Mouse (Mus musculus): ENCODE results near the gene Sema7a. TPM values are rescaled to one million over a fixed set of nuclear protein-coding genes. Genes with fewer than 3 reads are reported as not detected.

Sema7a gene
- polyA plus RNA-seq, 1 experiment = 3.2 TPM

DNA sequence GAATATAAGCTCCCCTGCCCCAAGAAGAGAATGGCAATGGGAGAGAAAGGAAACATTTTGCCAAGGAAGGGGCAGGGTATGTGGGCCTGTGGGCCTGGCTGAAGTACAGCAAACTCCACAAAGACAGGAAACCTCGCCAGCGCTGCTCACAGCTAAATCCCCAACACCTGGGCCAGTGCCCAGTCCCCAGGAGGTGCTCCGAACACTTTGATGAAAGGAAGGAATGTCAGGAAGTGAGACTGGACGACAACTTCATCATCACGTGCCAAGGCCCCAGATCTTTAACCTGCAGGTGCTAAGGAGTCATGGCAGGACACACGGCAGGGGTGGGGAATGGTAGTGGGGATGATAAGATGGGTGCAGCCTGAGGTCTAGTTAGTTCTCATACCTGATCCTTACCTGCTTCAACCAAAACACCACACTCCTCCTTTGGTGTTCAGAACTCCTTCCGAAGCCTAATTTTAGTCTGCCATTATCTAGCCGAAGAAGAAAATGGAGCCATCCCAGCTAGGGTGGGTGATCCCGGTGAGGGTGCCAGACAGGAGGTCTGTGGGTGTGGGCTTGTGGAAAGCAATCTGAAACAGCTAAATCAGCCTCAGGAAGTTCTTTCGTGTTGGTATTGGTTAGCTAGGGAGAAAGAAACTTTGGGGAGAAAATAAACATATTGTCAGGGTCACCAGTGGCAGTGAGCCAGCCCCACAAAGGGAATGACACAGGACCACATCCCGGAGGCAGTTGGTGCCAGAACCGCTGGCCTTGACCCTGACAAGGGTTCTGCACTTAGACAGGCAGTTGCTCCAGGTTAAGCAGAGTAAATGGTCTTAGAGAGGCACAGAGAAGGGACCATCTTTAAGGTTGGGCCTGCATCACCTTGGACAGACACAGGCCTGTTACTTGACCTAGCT lies 25.6 kb downstream of the Sema7a start:
- WGBS = 59% methylated on average over 12 of the region's 12 CpGs
- no peak overlapping the region for H3K27ac ChIP-seq (ENCODE audit: control insufficient read depth, insufficient read depth, low read depth, low read length, poor library complexity)
- no peak overlapping the region for H3K4me3 ChIP-seq (replicated peaks; ENCODE audit: control insufficient read depth, low read depth, low read length)
- H3K4me1 ChIP-seq (ENCODE audit: control insufficient read depth, insufficient read depth, low read length) = peaks cover 6% of the 10 kb centered on the region
- TF ChIP-seq CTCF (IDR thresholded peaks at IDR 0.05; ENCODE audit: control insufficient read depth, insufficient read depth, low read length) = no peak
- no peak for TF ChIP-seq POLR2A (IDR thresholded peaks at IDR 0.05; ENCODE audit: borderline replicate concordance, control insufficient read depth, low read depth, low read length)

GRCm38 (mm10) chr9:57967237-57967960 lies 27.5 kb downstream of the Sema7a start:
- Histone ChIP-seq H3K4me1 (ENCODE audit: control insufficient read depth, insufficient read depth, low read length) (peaks cover 12% of the 10 kb centered on the region), H3K27ac (ENCODE audit: control insufficient read depth, insufficient read depth, low read depth, low read length, poor library complexity) (peak overlapping the region; percentile 61; the same call in 1 of the 2 replicates), H3K4me3 (replicated peaks; ENCODE audit: control insufficient read depth, low read depth, low read length) (no peak overlapping the region)
- 70% methylated on average over 13 of the region's 14 CpGs for WGBS
- no peak for TF ChIP-seq POLR2A (IDR thresholded peaks at IDR 0.05; ENCODE audit: borderline replicate concordance, control insufficient read depth, low read depth, low read length)
- no peak for TF ChIP-seq CTCF (IDR thresholded peaks at IDR 0.05; ENCODE audit: control insufficient read depth, insufficient read depth, low read length)

- 26% methylated on average over 9 of the region's 9 CpGs for WGBS
- Histone ChIP-seq H3K4me3 (replicated peaks; ENCODE audit: control insufficient read depth, low read depth, low read length) (no peak overlapping the region), H3K27ac (ENCODE audit: control insufficient read depth, insufficient read depth, low read depth, low read length, poor library complexity) (peak overlapping the region; percentile 61; the same call in 1 of the 2 replicates), H3K4me1 (ENCODE audit: control insufficient read depth, insufficient read depth, low read length) (peaks cover 13% of the 10 kb centered on the region)
- TF ChIP-seq CTCF (IDR thresholded peaks at IDR 0.05; ENCODE audit: control insufficient read depth, insufficient read depth, low read length) (no peak), POLR2A (IDR thresholded peaks at IDR 0.05; ENCODE audit: borderline replicate concordance, control insufficient read depth, low read depth, low read length) (no peak)
These were observed 28.4 kb downstream of the Sema7a start for GRCm38 (mm10) chr9:57968166-57968771.

DNA sequence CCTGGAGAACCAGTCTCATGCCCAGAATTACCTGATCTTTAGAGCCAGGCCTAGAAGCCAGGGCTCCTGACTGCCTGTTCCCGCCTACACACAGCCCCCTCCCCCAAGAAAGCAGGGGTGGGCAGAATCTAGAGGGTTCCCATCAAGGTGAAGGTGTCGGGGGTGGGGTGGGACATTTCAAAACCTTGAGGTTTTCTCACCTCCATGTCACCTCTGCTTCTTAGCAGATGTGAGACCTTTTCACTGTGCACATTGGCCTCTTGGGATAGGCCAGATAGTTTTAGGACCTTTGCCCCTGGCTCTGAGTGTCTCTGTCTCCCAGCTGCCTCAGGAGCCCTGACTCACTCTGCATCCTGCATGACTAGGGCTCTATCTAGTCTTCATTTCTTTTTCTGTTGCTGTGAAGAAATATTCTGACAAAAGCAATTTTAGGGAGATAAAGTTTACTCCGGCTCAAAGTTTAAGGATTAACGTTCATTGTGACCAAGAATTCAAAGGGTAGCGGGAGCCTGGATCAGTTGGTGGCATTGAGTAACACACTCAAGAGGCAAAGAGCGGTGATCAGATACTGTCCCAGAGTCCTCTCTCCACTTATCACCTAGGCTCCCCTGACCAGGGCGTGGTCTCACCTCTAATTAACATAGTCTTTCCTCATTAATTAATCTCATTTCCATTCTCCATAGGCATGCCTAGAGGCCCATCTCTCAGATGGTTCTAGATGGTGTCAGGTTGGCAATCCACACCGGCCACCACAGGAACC lies 29.1 kb downstream of the Sema7a start:
- H3K4me1 ChIP-seq (ENCODE audit: control insufficient read depth, insufficient read depth, low read length) = peaks cover 13% of the 10 kb centered on the region

DNA sequence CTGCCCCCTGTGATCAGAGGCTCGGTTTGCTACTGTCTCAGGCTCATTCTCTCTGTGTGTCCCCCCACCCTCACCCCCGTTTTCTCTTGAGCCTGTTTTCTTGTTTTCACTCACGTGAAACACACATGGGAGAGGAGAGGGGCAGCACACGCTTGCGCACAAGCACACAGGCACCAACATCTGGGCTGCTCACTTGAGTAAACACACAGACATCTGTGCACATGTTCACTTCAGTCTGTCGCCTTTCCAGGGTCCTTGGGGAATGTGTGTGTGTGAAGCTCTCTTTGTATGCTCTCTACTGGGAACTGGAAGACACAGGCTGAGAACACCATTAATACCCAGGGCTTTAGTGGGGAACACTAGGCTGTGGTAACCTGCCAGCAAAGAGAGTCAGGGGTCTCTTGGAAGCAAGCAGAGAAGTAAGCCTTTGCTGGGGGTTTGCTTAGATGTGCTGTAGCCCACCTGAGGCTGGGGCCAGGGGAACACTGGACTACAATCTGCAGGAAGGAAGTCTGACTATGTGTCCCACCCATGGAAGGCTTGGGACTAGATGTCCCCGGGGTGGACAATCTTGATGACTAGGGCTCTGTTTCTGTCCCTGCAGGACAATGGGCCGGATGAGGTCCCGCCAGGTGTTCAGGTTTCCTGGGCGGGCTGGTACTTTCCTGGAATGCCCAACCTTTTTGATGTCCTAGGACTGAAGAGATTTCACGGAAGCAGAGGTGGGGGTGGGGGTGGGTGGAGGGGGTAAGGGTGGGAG lies 30.0 kb downstream of the Sema7a start:
- TF ChIP-seq POLR2A (IDR thresholded peaks at IDR 0.05; ENCODE audit: borderline replicate concordance, control insufficient read depth, low read depth, low read length) (no peak), CTCF (IDR thresholded peaks at IDR 0.05; ENCODE audit: control insufficient read depth, insufficient read depth, low read length) (no peak)
- 59% methylated on average over 11 of the region's 11 CpGs for WGBS
- peaks cover 13% of the 10 kb centered on the region for H3K4me1 ChIP-seq (ENCODE audit: control insufficient read depth, insufficient read depth, low read length)
- no peak overlapping the region for H3K27ac ChIP-seq (ENCODE audit: control insufficient read depth, insufficient read depth, low read depth, low read length, poor library complexity)
- H3K4me3 ChIP-seq (replicated peaks; ENCODE audit: control insufficient read depth, low read depth, low read length) = no peak overlapping the region

More for the DNA sequence above, 29.1 kb downstream of the Sema7a start:
- TF ChIP-seq POLR2A (IDR thresholded peaks at IDR 0.05; ENCODE audit: borderline replicate concordance, control insufficient read depth, low read depth, low read length) (no peak), CTCF (IDR thresholded peaks at IDR 0.05; ENCODE audit: control insufficient read depth, insufficient read depth, low read length) (no peak)
- Histone ChIP-seq H3K27ac (ENCODE audit: control insufficient read depth, insufficient read depth, low read depth, low read length, poor library complexity) (0 out of 2 replicates have a peak overlapping the region, but pooled peaks have one; percentile 3), H3K4me3 (replicated peaks; ENCODE audit: control insufficient read depth, low read depth, low read length) (no peak overlapping the region)
- WGBS = 76% methylated on average over 8 of the region's 8 CpGs

DNA sequence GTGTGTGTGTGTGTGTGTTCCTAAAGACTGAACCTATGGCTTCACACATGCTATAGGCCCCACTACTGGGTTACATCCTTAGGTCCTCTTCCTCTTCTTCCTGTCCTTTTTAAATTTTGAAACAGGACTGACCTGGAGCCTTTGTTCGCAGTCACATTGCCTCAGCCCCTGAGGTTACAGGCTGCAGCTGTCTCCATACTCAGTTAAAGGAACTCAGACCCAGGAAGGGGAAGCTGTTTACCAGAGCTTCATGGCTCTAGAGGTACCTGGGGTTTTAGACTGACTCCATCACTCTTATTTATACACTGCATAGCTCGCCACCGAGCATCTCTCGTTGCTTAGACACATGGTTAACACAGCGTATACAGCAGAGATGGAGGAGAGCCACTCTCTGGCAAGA lies 31.5 kb downstream of the Sema7a start:
- peaks cover 13% of the 10 kb centered on the region for H3K4me1 ChIP-seq (ENCODE audit: control insufficient read depth, insufficient read depth, low read length)
- 44% methylated on average over 5 of the region's 5 CpGs for WGBS
- peak overlapping the region; percentile 40 for H3K27ac ChIP-seq (ENCODE audit: control insufficient read depth, insufficient read depth, low read depth, low read length, poor library complexity)
- TF ChIP-seq POLR2A (IDR thresholded peaks at IDR 0.05; ENCODE audit: borderline replicate concordance, control insufficient read depth, low read depth, low read length) (no peak), CTCF (IDR thresholded peaks at IDR 0.05; ENCODE audit: control insufficient read depth, insufficient read depth, low read length) (no peak)
- no peak overlapping the region for H3K4me3 ChIP-seq (replicated peaks; ENCODE audit: control insufficient read depth, low read depth, low read length)

DNA sequence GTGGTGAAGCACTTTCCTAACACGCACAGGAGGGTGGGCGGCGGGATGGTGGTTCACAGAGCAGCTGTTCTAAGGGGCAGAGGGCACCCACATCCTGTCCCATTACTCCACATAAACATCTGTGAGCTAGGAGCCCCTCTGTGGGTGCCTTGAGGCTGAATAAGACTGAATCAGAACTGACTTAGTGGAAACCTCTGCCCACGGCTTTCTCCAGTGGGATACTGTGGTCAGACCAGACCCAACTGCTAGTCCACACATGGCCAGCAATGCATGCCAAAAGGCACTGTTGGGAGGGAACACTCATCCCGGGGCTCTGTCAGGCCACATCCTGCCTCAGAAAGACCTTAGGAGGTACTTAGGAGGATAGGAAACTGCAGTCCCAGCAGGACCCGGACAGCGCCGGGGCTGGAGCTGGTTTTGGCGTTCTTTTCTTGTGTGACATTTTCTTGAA lies 32.3 kb downstream of the Sema7a start:
- 30% methylated on average over 9 of the region's 9 CpGs for WGBS
- H3K4me1 ChIP-seq (ENCODE audit: control insufficient read depth, insufficient read depth, low read length) = peaks cover 13% of the 10 kb centered on the region
- peak overlapping the region; percentile 20 for H3K27ac ChIP-seq (ENCODE audit: control insufficient read depth, insufficient read depth, low read depth, low read length, poor library complexity)
- H3K4me3 ChIP-seq (replicated peaks; ENCODE audit: control insufficient read depth, low read depth, low read length) = no peak overlapping the region
- TF ChIP-seq POLR2A (IDR thresholded peaks at IDR 0.05; ENCODE audit: borderline replicate concordance, control insufficient read depth, low read depth, low read length) = no peak
- no peak for TF ChIP-seq CTCF (IDR thresholded peaks at IDR 0.05; ENCODE audit: control insufficient read depth, insufficient read depth, low read length)

Measured in bone marrow, adult 2 months (tissue).